Mouse (Mus musculus) embryonic facial prominence, embryonic 14.5 days (tissue): ENCODE measurements around the gene Taar8c. TPM values are rescaled to one million over a fixed set of nuclear protein-coding genes. Genes with fewer than 3 reads are reported as not detected.
"Not testable (repeated sequence)": the region's sequence is repeated elsewhere in the genome, so short reads cannot be mapped to it uniquely, and the experiment has no call there.

Source experiments
- ATAC-seq: fragments of 200-750 bp; cut with Nextera tagmentation; 2 replicates; pipeline ENCODE4 v1.8.0; 2017; ENCODE audit warnings: low read depth, moderate number of reproducible peaks, moderate TSS enrichment
- DNase-seq: peaks from one replicate; pipeline ENCODE4 v3.0.0-alpha.2; 2015; ENCODE audit warnings: low spot score
- H3K27ac ChIP-seq: fragments of 300-500 bp; sonication (generic); replicated peaks from 2 replicates; pipeline ENCODE4 v1.5.1; 2014; ENCODE audit warnings: low read depth, mild to moderate bottlenecking, low read length, moderate library complexity
- H3K27me3 ChIP-seq: fragments of 300-500 bp; sonication (generic); replicated peaks from 2 replicates; pipeline ENCODE4 v1.6.1; 2014; ENCODE audit warnings: low read length; ENCODE audit not compliant: control insufficient read depth, insufficient read depth
- H3K36me3 ChIP-seq: fragments of 300-500 bp; sonication (generic); 2 replicates; pipeline ENCODE4 v1.6.1; 2014; ENCODE audit warnings: low read length, mixed read lengths; ENCODE audit not compliant: control insufficient read depth, insufficient read depth
- H3K4me1 ChIP-seq: fragments of 300-500 bp; sonication (generic); 2 replicates; pipeline ENCODE4 v1.6.1; 2014; ENCODE audit warnings: antibody characterized with exemption, low read length; ENCODE audit not compliant: control insufficient read depth, insufficient read depth
- H3K4me2 ChIP-seq: fragments of 300-500 bp; sonication (generic); 2 replicates; pipeline ENCODE4 v1.6.1; 2014; ENCODE audit warnings: low read depth, mild to moderate bottlenecking, low read length, moderate library complexity, mixed read lengths
- H3K4me3 ChIP-seq: fragments of 300-500 bp; sonication (generic); 2 replicates; pipeline ENCODE4 v1.5.1; 2014; ENCODE audit warnings: low read depth, mild to moderate bottlenecking, low read length
- H3K9ac ChIP-seq: fragments of 300-500 bp; sonication (generic); 2 replicates; pipeline ENCODE4 v1.6.1; 2014; ENCODE audit warnings: low read depth, mild to moderate bottlenecking, low read length, moderate library complexity, mixed read lengths
- H3K9me3 ChIP-seq: fragments of 300-500 bp; sonication (generic); 2 replicates; pipeline ENCODE4 v1.6.1; 2016; ENCODE audit warnings: low read length; ENCODE audit not compliant: control insufficient read depth
- WGBS: fragments of 180-500 bp; shearing (Covaris S2); extraction: QIAGEN DNeasy Blood & Tissue Kit; methylation state at CpG from one replicate; pipeline ENCODE4 v1.1.7; 2014; 5-methylcytosine and 5-hydroxymethylcytosine counted together
- polyA plus RNA-seq: library from polyadenylated mRNA; unstranded; fragments of >200 nt; fragmentation: Nextera tagmentation; extraction: Ambion mirVana; gene quantifications from 2 replicates; pipeline ENCODE4 v1.2.1, GENCODE M21; 2014

The Taar8c gene
- polyA plus RNA-seq, 1 experiment from 2014 or later: not detected

GRCm38 (mm10) chr10:24087168-24087567 lies 14.5 kb downstream of the Taar8c start:
- no peak overlapping the region for H3K9ac ChIP-seq
- no peaks in the 10 kb centered on the region for H3K4me1 ChIP-seq
- ATAC-seq (no peak), DNase-seq (no peak)
- no peaks in the 10 kb centered on the region for H3K36me3 ChIP-seq
- H3K9me3 ChIP-seq: no peaks in the 10 kb centered on the region
- no peak overlapping the region for H3K27ac ChIP-seq
- WGBS: 70% methylated on average over 2 of the region's 2 CpGs
- no peak overlapping the region for H3K4me2 ChIP-seq
- H3K4me3 ChIP-seq: no peak overlapping the region
- H3K27me3 ChIP-seq: no peaks in the 10 kb centered on the region

- H3K4me1 ChIP-seq: no peaks in the 10 kb centered on the region
- no peaks in the 10 kb centered on the region for H3K27me3 ChIP-seq
- no peaks in the 10 kb centered on the region for H3K36me3 ChIP-seq
- ATAC-seq (no peak), DNase-seq (no peak)
- no peaks in the 10 kb centered on the region for H3K9me3 ChIP-seq
- no peak overlapping the region for H3K27ac ChIP-seq
- H3K4me2 ChIP-seq: no peak overlapping the region
- H3K9ac ChIP-seq: no peak overlapping the region
- WGBS: 69% methylated on average over 5 of the region's 5 CpGs
- no peak overlapping the region for H3K4me3 ChIP-seq
Observed at GRCm38 (mm10) chr10:24086555-24086954, 15.2 kb downstream of the Taar8c start.

- Histone ChIP-seq H3K9ac (no peak overlapping the region), H3K4me2 (no peak overlapping the region), H3K9me3 (no peaks in the 10 kb centered on the region), H3K4me1 (no peaks in the 10 kb centered on the region), H3K4me3 (no peak overlapping the region), H3K27me3 (no peaks in the 10 kb centered on the region), H3K27ac (no peak overlapping the region), H3K36me3 (no peaks in the 10 kb centered on the region)
- DNase-seq (no peak), ATAC-seq (no peak)
- WGBS: 79% methylated on average over 5 of the region's 5 CpGs
Observed at GRCm38 (mm10) chr10:24085936-24086335, 15.8 kb downstream of the Taar8c start.

- Histone ChIP-seq H3K36me3 (no peaks in the 10 kb centered on the region), H3K4me1 (no peaks in the 10 kb centered on the region), H3K9ac (no peak overlapping the region), H3K27me3 (no peaks in the 10 kb centered on the region), H3K9me3 (no peaks in the 10 kb centered on the region), H3K27ac (no peak overlapping the region), H3K4me2 (no peak overlapping the region), H3K4me3 (no peak overlapping the region)
- peak; percentile 58 for DNase-seq
- ATAC-seq: no peak
- 31% methylated on average over 3 of the region's 3 CpGs for WGBS
Observed at GRCm38 (mm10) chr10:24080166-24080565, 21.5 kb downstream of the Taar8c start.

- 70% methylated on average over 2 of the region's 4 CpGs for WGBS
- not testable (repeated sequence) for H3K36me3 ChIP-seq, H3K27ac ChIP-seq, H3K27me3 ChIP-seq, DNase-seq, H3K4me3 ChIP-seq, H3K4me2 ChIP-seq, H3K9me3 ChIP-seq, H3K4me1 ChIP-seq, H3K9ac ChIP-seq, ATAC-seq
Observed at GRCm38 (mm10) chr10:24076200-24076599, 25.5 kb downstream of the Taar8c start, which contains the start of gene Taar8a. Taar8a (plus strand) TSS chr10:24076500.

- not testable (repeated sequence) for H3K4me1 ChIP-seq, H3K4me2 ChIP-seq, ATAC-seq, H3K4me3 ChIP-seq, H3K9me3 ChIP-seq, H3K36me3 ChIP-seq, H3K27me3 ChIP-seq, DNase-seq, H3K9ac ChIP-seq, H3K27ac ChIP-seq
- WGBS: 23% methylated on average over 2 of the region's 2 CpGs
Observed at GRCm38 (mm10) chr10:24074751-24075150, 27.0 kb downstream of the Taar8c start.

GRCm38 (mm10) chr10:24058986-24059385 lies 42.7 kb downstream of the Taar8c start:
- no peaks in the 10 kb centered on the region for H3K9me3 ChIP-seq
- no peaks in the 10 kb centered on the region for H3K27me3 ChIP-seq
- H3K4me2 ChIP-seq: no peak overlapping the region
- H3K36me3 ChIP-seq: no peaks in the 10 kb centered on the region
- WGBS: 86% methylated on average over 3 of the region's 3 CpGs
- no peak overlapping the region for H3K4me3 ChIP-seq
- DNase-seq (no peak), ATAC-seq (no peak)
- H3K27ac ChIP-seq: no peak overlapping the region
- no peaks in the 10 kb centered on the region for H3K4me1 ChIP-seq
- H3K9ac ChIP-seq: no peak overlapping the region

GRCm38 (mm10) chr10:24052039-24052438 lies 49.7 kb downstream of the Taar8c start:
- no peaks in the 10 kb centered on the region for H3K4me1 ChIP-seq
- no peaks in the 10 kb centered on the region for H3K36me3 ChIP-seq
- no peak overlapping the region for H3K27ac ChIP-seq
- 60% methylated on average over 5 of the region's 5 CpGs for WGBS
- no peaks in the 10 kb centered on the region for H3K27me3 ChIP-seq
- no peaks in the 10 kb centered on the region for H3K9me3 ChIP-seq
- no peak overlapping the region for H3K9ac ChIP-seq
- no peak overlapping the region for H3K4me2 ChIP-seq
- no peak for DNase-seq
- no peak overlapping the region for H3K4me3 ChIP-seq
- ATAC-seq: no peak
